Mouse (Mus musculus) hindbrain, embryonic 16.5 days (tissue): ENCODE data around the gene Qpct. TPM values are rescaled to one million over a fixed set of nuclear protein-coding genes. Genes with fewer than 3 reads are reported as not detected.

ENCODE experiments used
- ATAC-seq: fragments of 200-750 bp; cut with Nextera tagmentation; 2 replicates; pipeline ENCODE4 v1.8.0; 2017; ENCODE audit warnings: moderate TSS enrichment, moderate library complexity
- H3K27ac ChIP-seq: fragments of 300-500 bp; sonication (generic); 2 replicates; pipeline ENCODE4 v1.5.1; 2014; ENCODE audit warnings: low read depth, mild to moderate bottlenecking, control low read depth, low read length, moderate library complexity
- H3K27me3 ChIP-seq: fragments of 300-500 bp; sonication (generic); replicated peaks from 2 replicates; pipeline ENCODE4 v1.6.1; 2014; ENCODE audit warnings: low read length; ENCODE audit not compliant: control insufficient read depth, insufficient read depth
- H3K36me3 ChIP-seq: fragments of 300-500 bp; sonication (generic); 2 replicates; pipeline ENCODE4 v1.6.1; 2014; ENCODE audit warnings: mild to moderate bottlenecking, low read length, moderate library complexity, mixed read lengths; ENCODE audit not compliant: control insufficient read depth, insufficient read depth
- H3K4me1 ChIP-seq: fragments of 300-500 bp; sonication (generic); 2 replicates; pipeline ENCODE4 v1.6.1; 2014; ENCODE audit warnings: low read depth, low read length; ENCODE audit not compliant: control insufficient read depth, insufficient read depth
- H3K4me2 ChIP-seq: fragments of 300-500 bp; sonication (generic); 2 replicates; pipeline ENCODE4 v1.6.1; 2014; ENCODE audit warnings: mild to moderate bottlenecking, low read length, control low read depth, moderate library complexity
- H3K4me3 ChIP-seq: fragments of 300-500 bp; sonication (generic); 2 replicates; pipeline ENCODE4 v1.5.1; 2014; ENCODE audit warnings: mild to moderate bottlenecking, low read length, control low read depth, moderate library complexity
- H3K9ac ChIP-seq: fragments of 300-500 bp; sonication (generic); 2 replicates; pipeline ENCODE4 v1.6.1; 2014; ENCODE audit warnings: low read depth, mild to moderate bottlenecking, control low read depth, low read length, moderate library complexity
- H3K9me3 ChIP-seq: fragments of 300-500 bp; sonication (generic); 2 replicates; pipeline ENCODE4 v1.6.1; 2014; ENCODE audit warnings: mild to moderate bottlenecking, low read length, moderate library complexity; ENCODE audit not compliant: control insufficient read depth
- WGBS: fragments of 180-500 bp; shearing (Covaris S2); extraction: QIAGEN DNeasy Blood & Tissue Kit; methylation state at CpG from one replicate; pipeline ENCODE4 v1.1.7; 2014; 5-methylcytosine and 5-hydroxymethylcytosine counted together
- polyA plus RNA-seq: library from polyadenylated mRNA; unstranded; fragments of >200 nt; fragmentation: Nextera tagmentation; extraction: Ambion mirVana; gene quantifications from 2 replicates; pipeline ENCODE4 v1.2.1, GENCODE M21; 2015

Gene Qpct
- polyA plus RNA-seq, 1 experiment from 2014 or later: 32.9 TPM

DNA sequence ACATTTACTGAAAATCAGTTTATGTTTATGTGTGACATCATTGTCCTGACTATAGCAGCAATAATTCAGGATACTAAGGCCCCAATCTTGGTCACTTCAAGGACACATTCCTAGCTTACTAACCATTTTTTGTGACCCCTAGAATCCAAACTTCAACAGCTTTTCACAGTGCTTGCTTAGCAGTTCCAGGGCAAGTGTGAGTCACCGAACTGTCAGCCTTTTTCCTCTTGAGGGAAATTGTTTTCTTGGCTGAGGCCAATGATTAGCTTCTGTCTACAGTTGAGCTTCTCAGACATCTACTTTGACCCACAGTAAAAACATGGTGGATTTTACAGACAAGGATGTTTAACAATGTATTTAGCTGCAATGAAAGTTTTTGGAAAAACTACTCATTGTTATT, 12.5 kb downstream of the Qpct start:
- no peaks in the 10 kb centered on the region for H3K4me1 ChIP-seq
- H3K4me2 ChIP-seq: no peak overlapping the region
- no peaks in the 10 kb centered on the region for H3K36me3 ChIP-seq
- no peak overlapping the region for H3K4me3 ChIP-seq
- no peak overlapping the region for H3K9ac ChIP-seq
- H3K27ac ChIP-seq: no peak overlapping the region
- no peaks in the 10 kb centered on the region for H3K9me3 ChIP-seq
- no peaks in the 10 kb centered on the region for H3K27me3 ChIP-seq
- ATAC-seq: no peak
- WGBS: 71% methylated on average over 1 of the region's 1 CpGs

DNA sequence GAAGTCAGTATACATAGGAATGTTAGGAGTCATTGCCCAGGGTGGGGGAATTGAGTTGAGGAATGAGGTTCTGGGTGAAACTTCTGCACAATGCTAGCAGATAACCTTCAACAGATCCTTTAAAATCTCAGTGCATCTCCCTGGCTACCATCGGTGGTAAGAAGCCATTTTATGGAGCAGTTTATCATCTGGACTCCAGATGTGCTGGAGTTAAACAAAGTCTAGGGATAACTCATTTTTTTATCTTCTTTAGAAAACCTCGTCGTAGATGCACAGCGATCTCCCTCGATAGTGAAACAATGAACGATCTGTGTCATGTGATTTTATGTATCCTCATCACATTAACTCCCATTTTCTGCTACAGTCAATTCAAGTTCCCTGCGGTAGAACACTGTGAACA, 16.9 kb downstream of the Qpct start:
- Histone ChIP-seq H3K9ac (no peak overlapping the region), H3K4me3 (no peak overlapping the region), H3K36me3 (no peaks in the 10 kb centered on the region), H3K27me3 (no peaks in the 10 kb centered on the region), H3K27ac (no peak overlapping the region), H3K4me1 (no peaks in the 10 kb centered on the region), H3K9me3 (no peaks in the 10 kb centered on the region), H3K4me2 (no peak overlapping the region)
- ATAC-seq: no peak
- WGBS: 66% methylated on average over 7 of the region's 7 CpGs

DNA sequence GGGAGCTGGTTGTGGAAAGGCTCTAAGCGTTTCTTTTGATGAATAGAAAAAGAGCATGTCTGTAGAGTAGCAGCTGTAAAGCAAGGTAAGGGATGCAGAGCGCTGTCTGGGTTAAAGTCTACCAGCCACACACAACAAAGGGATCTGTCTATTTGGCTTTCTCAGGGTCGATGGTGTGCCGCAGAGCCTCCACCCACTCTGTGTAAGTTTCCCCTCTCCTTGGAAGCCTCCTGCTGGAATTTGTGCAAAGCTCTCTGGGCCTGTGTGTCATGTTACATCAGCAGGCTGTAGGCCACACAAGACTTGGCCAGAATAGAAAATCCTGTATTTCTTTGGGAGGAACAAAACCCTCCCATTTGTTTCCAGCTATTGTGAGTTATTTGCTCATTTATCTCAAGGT, 17.3 kb downstream of the Qpct start:
- H3K27me3 ChIP-seq: no peaks in the 10 kb centered on the region
- H3K4me1 ChIP-seq: no peaks in the 10 kb centered on the region
- H3K9ac ChIP-seq: no peak overlapping the region
- no peak overlapping the region for H3K4me3 ChIP-seq
- H3K9me3 ChIP-seq: no peaks in the 10 kb centered on the region
- ATAC-seq: no peak
- H3K27ac ChIP-seq: no peak overlapping the region
- H3K36me3 ChIP-seq: no peaks in the 10 kb centered on the region
- no peak overlapping the region for H3K4me2 ChIP-seq
- 34% methylated on average over 4 of the region's 4 CpGs for WGBS

GRCm38 (mm10) chr17:79069766-79070480, 18.2 kb downstream of the Qpct start:
- WGBS: 87% methylated on average over 14 of the region's 14 CpGs
- H3K27ac ChIP-seq: no peak overlapping the region
- H3K4me2 ChIP-seq: no peak overlapping the region
- no peaks in the 10 kb centered on the region for H3K4me1 ChIP-seq
- H3K4me3 ChIP-seq: no peak overlapping the region
- H3K9me3 ChIP-seq: no peaks in the 10 kb centered on the region
- no peak overlapping the region for H3K9ac ChIP-seq
- H3K36me3 ChIP-seq: no peaks in the 10 kb centered on the region
- no peaks in the 10 kb centered on the region for H3K27me3 ChIP-seq
- ATAC-seq: no peak

DNA sequence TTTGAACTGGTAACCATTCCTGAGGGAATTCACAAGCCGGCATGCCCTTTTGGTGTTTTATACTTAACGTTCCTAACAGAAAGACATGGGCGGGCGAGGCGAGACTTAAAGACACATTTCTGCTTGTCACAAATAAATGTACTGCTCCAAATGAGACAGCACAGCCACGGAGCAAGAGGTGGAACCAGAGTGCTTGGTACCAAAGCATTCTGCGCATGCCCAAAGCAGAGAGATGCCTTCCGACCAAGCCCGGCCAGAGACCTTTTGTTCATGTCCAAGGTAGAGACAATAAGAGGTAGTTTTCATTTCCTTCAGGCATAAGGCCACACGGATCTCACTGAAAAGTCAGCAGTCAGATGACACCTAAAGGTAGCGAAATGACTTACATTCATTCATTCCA, 20.2 kb downstream of the Qpct start:
- no peak for ATAC-seq
- Histone ChIP-seq H3K4me1 (no peaks in the 10 kb centered on the region), H3K4me2 (no peak overlapping the region), H3K9ac (no peak overlapping the region), H3K27me3 (no peaks in the 10 kb centered on the region), H3K9me3 (no peaks in the 10 kb centered on the region), H3K27ac (no peak overlapping the region), H3K36me3 (no peaks in the 10 kb centered on the region), H3K4me3 (no peak overlapping the region)
- 77% methylated on average over 11 of the region's 11 CpGs for WGBS

GRCm38 (mm10) chr17:79076974-79077847, 25.5 kb downstream of the Qpct start:
- no peak for ATAC-seq
- WGBS: 78% methylated on average over 8 of the region's 8 CpGs
- Histone ChIP-seq H3K9ac (no peak overlapping the region), H3K27ac (no peak overlapping the region), H3K4me1 (no peaks in the 10 kb centered on the region), H3K27me3 (no peaks in the 10 kb centered on the region), H3K36me3 (no peaks in the 10 kb centered on the region), H3K9me3 (no peaks in the 10 kb centered on the region), H3K4me3 (no peak overlapping the region), H3K4me2 (no peak overlapping the region)

- Histone ChIP-seq H3K4me2 (no peak overlapping the region), H3K9me3 (no peaks in the 10 kb centered on the region), H3K36me3 (no peaks in the 10 kb centered on the region), H3K4me1 (no peaks in the 10 kb centered on the region), H3K9ac (no peak overlapping the region), H3K27ac (no peak overlapping the region), H3K4me3 (no peak overlapping the region), H3K27me3 (no peaks in the 10 kb centered on the region)
- WGBS: 89% methylated on average over 1 of the region's 1 CpGs
- ATAC-seq: no peak
Observed at GRCm38 (mm10) chr17:79077848-79078146, 26.1 kb downstream of the Qpct start.

DNA sequence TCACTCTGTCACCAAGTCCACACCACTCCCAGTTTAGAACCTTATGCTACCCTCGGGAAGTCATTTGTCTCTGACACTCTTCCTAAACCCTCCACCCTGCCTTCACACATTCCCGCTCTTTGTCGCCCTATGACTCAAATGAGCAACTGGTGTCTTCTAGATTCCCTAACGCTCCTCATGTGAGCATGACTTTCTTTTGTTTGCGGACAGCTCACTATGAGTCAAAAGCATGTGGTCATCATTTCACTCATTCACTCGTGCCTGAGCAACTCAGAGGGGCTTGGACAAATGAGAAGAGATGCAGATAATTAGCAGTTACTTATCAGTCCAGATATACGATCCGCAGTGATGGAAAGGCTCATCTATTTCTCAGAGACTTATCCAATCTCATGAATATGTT, 26.5 kb downstream of the Qpct start:
- no peak overlapping the region for H3K4me3 ChIP-seq
- H3K27me3 ChIP-seq: no peaks in the 10 kb centered on the region
- H3K4me1 ChIP-seq: no peaks in the 10 kb centered on the region
- ATAC-seq: no peak
- H3K27ac ChIP-seq: no peak overlapping the region
- no peak overlapping the region for H3K4me2 ChIP-seq
- no peaks in the 10 kb centered on the region for H3K9me3 ChIP-seq
- H3K36me3 ChIP-seq: no peaks in the 10 kb centered on the region
- WGBS: 89% methylated on average over 8 of the region's 8 CpGs
- no peak overlapping the region for H3K9ac ChIP-seq

DNA sequence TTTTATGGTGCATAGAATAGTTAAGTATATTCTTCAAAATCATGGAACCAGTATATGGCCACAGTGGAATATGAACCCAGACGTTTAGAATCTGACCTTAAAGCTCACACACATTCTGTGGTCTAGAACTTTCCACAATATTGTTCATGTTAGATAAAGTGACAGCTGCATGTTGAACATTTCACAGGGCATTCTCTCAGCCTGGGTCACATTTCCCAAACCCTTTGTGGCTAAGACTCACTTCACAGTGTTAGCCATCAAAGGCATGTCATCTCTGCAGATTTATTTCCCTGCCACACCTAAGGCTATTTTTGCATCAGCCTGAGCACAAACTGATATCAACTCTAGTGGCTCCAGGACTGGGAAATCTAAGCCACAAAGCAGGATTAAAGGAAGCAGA, 40.0 kb downstream of the Qpct start:
- H3K27ac ChIP-seq: no peak overlapping the region
- no peaks in the 10 kb centered on the region for H3K9me3 ChIP-seq
- no peaks in the 10 kb centered on the region for H3K36me3 ChIP-seq
- no peak overlapping the region for H3K9ac ChIP-seq
- 63% methylated on average over 1 of the region's 1 CpGs for WGBS
- H3K4me1 ChIP-seq: no peaks in the 10 kb centered on the region
- ATAC-seq: no peak
- H3K4me3 ChIP-seq: no peak overlapping the region
- no peaks in the 10 kb centered on the region; the same call in 1 of the 2 replicates for H3K27me3 ChIP-seq
- no peak overlapping the region for H3K4me2 ChIP-seq
